Mouse (Mus musculus) bone marrow, adult 2 months (tissue): ENCODE measurements around the gene Prrt1. TPM values are rescaled to one million over a fixed set of nuclear protein-coding genes. Genes with fewer than 3 reads are reported as not detected.

Source experiments
- H3K27ac ChIP-seq: fragments of 200-500 bp; 2 replicates; pipeline ENCODE4 v1.5.1; 2012; ENCODE audit warnings: low read depth, mild to moderate bottlenecking, control low read depth, inconsistent platforms, low read length; ENCODE audit not compliant: control insufficient read depth, poor library complexity, insufficient read depth
- H3K4me1 ChIP-seq: fragments of 200-500 bp; 2 replicates; pipeline ENCODE4 v1.6.1; 2011; ENCODE audit warnings: low read length; ENCODE audit not compliant: control insufficient read depth, insufficient read depth
- H3K4me3 ChIP-seq: fragments of 200-500 bp; replicated peaks from 2 replicates; pipeline ENCODE3; 2011; ENCODE audit warnings: mild to moderate bottlenecking, low read depth, low read length, control low read depth; ENCODE audit not compliant: control insufficient read depth
- CTCF ChIP-seq: fragments of 200-500 bp; IDR thresholded peaks from 2 replicates; pipeline ENCODE4 v1.5.1; 2011; ENCODE audit warnings: low read length, control low read depth; ENCODE audit not compliant: control insufficient read depth, insufficient read depth
- POLR2A ChIP-seq: fragments of 200-500 bp; IDR thresholded peaks from 2 replicates; pipeline ENCODE4 v1.6.1; 2011; ENCODE audit warnings: low read depth, mild to moderate bottlenecking, control low read depth, low read length, borderline replicate concordance; ENCODE audit not compliant: control insufficient read depth
- WGBS: fragments of 180-500 bp; shearing (Covaris S2); methylation state at CpG from one replicate; pipeline ENCODE4 v1.1.7; 2018; 5-methylcytosine and 5-hydroxymethylcytosine counted together
- polyA plus RNA-seq: library from polyadenylated mRNA; stranded (reverse); fragments of >200 nt; gene quantifications from 2 replicates; pipeline ENCODE4 v1.2.4, GENCODE M21; 2011; ENCODE audit warnings: low replicate concordance; ENCODE audit not compliant: missing spikeins, insufficient read depth, insufficient read length

Gene Prrt1
- polyA plus RNA-seq, 1 experiment, result 4.5 TPM

DNA sequence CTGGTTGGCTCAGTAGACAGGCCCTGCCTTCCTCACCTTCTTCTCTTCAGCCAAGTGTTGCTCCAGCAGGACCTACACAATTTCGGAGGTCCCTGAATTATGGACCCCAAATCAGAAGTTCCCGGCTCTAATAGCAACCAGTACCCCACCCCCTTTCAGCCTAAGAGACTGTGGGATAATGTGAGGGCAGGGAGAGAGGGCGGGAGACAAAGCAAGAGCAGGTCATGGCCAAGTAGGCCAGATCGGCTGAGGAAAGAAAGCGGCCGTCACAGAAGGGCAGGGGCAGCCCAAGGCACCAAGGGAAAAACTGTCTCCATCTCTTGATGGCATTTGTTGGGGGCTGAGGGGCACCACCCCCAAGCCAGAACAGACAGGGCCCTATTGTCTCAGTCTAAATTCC is 13.5 kb upstream of the Prrt1 start, which contains the start of gene Egfl8:
Egfl8 (minus strand) TSS at position 101 of the 400 bp plus-strand sequence.
- Histone ChIP-seq H3K4me3 (no peak within 1 kb of the TSS), H3K27ac (no peak within 1 kb of the TSS), H3K4me1 (no peaks in the 10 kb centered on the region; the same call in 1 of the 2 replicates)
- no peak for TF ChIP-seq POLR2A
- no peak for TF ChIP-seq CTCF
- 79% methylated on average over 6 of the region's 6 CpGs for WGBS

DNA sequence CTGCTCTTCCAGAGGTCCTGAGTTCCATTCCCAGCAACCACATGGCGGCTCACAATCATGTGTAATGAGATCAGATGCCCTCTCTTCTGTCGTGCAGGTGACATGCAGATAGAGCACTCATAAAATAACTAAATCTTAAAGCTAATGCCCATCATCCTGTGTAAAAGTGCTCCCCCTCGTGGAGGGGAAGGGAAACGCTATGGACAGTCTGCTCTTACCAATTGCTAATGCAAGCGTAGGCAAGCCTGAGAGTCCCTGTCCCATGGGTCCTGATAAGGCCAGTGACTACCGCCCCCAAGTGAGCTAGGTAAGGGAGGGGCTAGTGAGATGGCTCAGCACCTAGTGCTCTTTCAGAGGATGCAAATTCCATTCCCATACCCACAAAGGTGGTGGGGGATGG is 10.3 kb upstream of the Prrt1 start:
- Histone ChIP-seq H3K27ac (no peak overlapping the region), H3K4me1 (no peaks in the 10 kb centered on the region), H3K4me3 (no peak overlapping the region)
- TF ChIP-seq POLR2A (no peak), CTCF (peak; percentile 75)
- 9% methylated on average over 6 of the region's 6 CpGs for WGBS

DNA sequence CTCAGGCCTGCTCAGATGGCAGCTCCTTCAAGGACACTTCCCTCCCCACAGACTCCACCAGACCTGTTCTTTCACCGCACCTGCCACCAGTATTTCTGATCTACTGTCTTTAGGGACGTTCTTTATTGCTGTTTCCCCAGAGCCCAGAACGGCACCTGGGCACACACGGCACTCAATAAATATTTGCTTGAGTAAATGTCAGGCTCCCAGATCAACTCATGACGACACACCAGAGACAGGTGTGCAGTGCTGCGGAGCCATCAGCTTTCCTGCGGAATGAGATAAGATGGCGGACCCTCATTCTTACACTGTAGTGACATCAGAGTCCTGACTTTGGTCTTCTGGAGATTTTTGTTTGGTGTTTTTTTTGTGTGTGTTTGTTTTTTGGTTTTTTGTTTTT is 8.3 kb upstream of the Prrt1 start:
- WGBS, result 89% methylated on average over 8 of the region's 8 CpGs
- no peak for TF ChIP-seq CTCF
- TF ChIP-seq POLR2A, result no peak
- Histone ChIP-seq H3K4me1 (no peaks in the 10 kb centered on the region), H3K27ac (no peak overlapping the region), H3K4me3 (no peak overlapping the region)

DNA sequence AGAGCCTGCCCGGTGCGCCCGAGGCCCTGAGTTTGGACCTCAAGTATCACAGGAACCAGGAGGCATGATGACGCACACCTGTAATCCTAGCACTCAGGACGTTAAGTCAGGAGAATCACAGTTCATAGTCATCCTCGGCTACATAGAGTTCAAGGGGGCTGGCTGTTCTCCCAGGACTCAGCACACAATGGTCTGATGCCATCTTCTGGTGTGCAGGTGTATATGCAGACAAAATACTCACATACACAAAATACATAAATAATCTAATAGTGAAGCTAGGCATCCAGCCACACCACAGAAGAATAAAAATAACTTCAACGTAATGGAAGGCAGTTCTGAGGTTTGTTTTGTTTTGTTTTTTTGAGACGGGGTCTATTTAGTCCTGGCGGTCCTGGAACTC is 6.2 kb upstream of the Prrt1 start:
- Histone ChIP-seq H3K4me3 (no peak overlapping the region), H3K27ac (no peak overlapping the region), H3K4me1 (no peaks in the 10 kb centered on the region)
- 84% methylated on average over 9 of the region's 9 CpGs for WGBS
- TF ChIP-seq CTCF, result no peak
- TF ChIP-seq POLR2A, result no peak

DNA sequence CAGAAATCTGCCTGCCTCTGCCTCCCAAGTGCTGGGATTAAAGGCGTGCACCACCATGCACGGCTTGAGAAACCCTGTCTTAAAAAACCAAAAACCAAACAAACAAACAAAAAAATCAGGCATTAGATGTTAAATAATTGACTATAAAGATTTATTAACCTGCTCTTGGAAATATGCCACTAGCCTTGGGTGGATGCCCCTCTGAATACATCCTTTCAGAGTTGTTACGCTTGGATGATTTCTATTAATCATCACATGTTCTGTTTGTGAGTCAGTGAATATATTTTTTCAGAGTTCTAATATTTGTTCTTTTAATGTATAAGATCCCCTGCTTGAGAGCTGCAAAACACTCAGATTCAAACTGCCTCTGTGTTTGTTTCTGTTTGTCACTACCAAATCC is 4.4 kb upstream of the Prrt1 start:
- no peak for TF ChIP-seq CTCF
- TF ChIP-seq POLR2A, result no peak
- H3K27ac ChIP-seq, result no peak overlapping the region
- H3K4me1 ChIP-seq, result no peaks in the 10 kb centered on the region
- H3K4me3 ChIP-seq, result no peak overlapping the region
- WGBS, result 90% methylated on average over 3 of the region's 3 CpGs

DNA sequence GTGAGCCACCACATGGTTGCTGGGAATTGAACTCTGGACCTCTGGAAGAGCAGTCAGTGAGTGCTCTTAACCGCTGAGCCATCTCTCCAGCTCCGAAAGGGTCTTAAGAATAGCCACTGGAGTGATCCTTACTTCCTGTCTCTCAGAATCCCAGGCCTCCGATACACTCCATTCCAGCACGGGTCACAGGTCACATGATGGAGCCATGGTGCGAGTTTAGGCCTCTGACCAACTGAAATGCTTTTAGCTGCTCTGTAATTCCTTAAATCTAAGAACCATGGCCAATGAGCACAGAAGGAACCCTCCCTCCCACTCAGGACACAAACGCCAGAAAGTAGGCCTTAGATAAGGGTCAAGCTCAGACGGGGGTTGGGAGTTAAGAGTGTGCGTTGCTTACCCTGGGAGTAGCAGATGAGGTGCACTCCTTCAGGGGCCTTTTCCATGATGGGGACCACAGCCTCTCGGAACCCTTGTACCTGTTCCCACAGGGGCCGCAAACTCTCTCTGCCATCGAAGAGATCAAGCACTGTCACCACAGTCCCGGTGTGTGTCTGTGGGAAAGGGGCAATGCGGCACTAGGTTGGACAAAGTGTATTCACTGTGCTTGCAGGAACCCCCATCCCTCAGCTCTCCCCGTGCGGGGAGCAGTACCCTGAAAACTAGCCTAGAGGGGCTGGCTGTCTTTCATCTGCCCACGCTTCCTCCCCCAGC is 3.1 kb upstream of the Prrt1 start:
- no peaks in the 10 kb centered on the region; the same call in 1 of the 2 replicates for H3K4me1 ChIP-seq
- TF ChIP-seq CTCF (no peak), POLR2A (no peak)
- WGBS, result 63% methylated on average over 16 of the region's 16 CpGs
- H3K27ac ChIP-seq, result peak overlapping the region; percentile 55; the same call in 1 of the 2 replicates
- H3K4me3 ChIP-seq, result peak overlapping the region; percentile 63

DNA sequence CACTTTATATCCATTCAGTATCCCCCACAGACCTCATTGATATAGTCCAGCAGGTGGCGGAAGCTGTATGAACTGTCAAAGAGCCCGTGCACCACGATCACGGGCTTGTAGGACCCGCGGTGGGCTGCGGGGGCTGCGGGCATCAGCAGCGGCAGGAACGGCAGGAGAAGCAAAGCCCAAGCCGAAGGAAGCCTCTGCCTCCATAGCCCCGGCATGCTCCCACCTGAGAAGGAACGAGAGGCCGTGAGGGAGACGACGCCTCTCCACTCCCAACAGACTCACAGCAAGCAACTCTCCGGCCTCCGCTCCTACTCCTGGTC is 2.6 kb upstream of the Prrt1 start:
- H3K27ac ChIP-seq, result peak overlapping the region; percentile 55
- TF ChIP-seq CTCF (peak; percentile 40; the same call in 1 of the 2 replicates), POLR2A (no peak)
- peak overlapping the region; percentile 63 for H3K4me3 ChIP-seq
- under 1% methylated on average over 18 of the region's 18 CpGs for whole genome bisulfite sequencing
- H3K4me1 ChIP-seq, result no peaks in the 10 kb centered on the region; the same call in 1 of the 2 replicates

DNA sequence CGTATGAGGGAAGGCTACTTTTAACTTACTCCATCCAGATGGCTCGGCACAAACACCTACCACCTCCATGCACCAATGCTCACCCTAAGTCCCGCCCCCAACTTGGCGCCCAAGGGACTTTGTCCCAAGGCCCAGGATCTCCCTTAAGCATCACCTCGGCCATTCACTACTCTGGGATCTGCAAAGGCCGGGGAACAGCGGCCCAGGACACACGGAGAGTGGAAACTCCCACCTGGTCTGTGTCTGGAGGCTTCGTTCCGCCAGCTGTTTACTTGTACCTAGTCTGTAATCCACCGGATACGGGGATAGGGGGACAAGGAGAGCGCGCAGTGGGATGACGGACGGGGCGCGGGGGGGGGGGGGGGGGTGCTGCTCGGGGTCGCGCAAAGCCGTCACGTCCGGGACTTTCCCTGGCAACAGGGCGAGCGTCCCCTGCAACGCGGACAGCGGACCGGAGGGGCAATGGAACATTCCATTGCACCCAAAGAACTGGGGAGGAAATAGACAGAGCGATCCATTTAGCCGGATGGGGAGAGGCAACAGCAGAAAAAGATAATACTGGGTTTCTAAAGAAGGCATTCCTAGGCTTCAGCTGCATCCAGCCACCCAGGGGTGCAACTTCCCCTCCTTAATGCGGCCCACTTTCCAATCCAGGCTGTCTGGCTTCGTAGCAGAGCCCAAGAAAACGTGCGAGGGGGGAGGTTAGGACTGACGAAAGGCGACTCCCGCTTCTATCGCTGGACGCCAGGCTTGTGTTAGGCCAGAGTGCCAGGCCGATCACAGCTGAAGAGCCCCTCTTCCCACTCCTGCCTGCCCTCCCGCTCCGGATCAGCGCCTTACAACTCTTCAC is 2.0 kb upstream of the Prrt1 start:
- Histone ChIP-seq H3K4me1 (no peaks in the 10 kb centered on the region; the same call in 1 of the 2 replicates), H3K4me3 (peak overlapping the region; percentile 63)
- TF ChIP-seq POLR2A (peak; percentile 18; the same call in 1 of the 2 replicates), CTCF (no peak)

More for the DNA sequence above, 2.0 kb upstream of the Prrt1 start:
- peak overlapping the region; percentile 66 for H3K27ac ChIP-seq
- under 1% methylated on average over 45 of the region's 45 CpGs for WGBS
